Mouse (Mus musculus): ENCODE measurements around the gene Vps51. TPM values are rescaled to one million over a fixed set of nuclear protein-coding genes. Genes with fewer than 3 reads are reported as not detected.
A peak's percentile ranks its signal among the peaks of the same experiment; 100 is the strongest.

Gene Vps51
- polyA plus RNA-seq, 1 experiment from 2014 or later, result 75.0 TPM

DNA sequence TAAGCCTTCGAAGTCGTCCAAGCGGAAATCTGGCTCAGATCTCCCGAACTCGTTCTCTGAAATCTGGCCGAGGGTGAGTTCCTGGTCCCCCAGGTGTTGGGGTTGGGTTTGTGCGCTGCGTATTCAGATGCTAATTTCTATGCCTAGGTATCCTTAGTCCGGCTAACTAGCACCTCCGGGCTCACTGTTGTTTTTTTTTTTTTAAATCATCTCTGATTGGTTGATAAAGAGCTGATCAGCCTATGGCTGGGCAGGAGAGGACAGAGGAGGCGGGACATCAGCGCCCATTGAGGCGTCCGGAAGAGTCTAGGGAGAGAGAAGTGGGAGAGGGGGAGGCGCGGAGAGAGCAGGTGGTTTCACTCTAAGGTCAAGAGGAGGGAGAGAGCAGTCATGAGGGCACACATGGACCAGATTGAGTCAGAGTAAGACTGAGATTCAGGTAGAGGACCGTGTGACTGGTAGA lies 8.4 kb upstream of the Vps51 start:
- Histone ChIP-seq H3K9ac (ENCODE audit: low read depth, low read length) (peak overlapping the region; percentile 76), H3K27me3 (ENCODE audit: control insufficient read depth, insufficient read depth, low read length) (no peaks in the 10 kb centered on the region), H3K4me3 (ENCODE audit: low read length) (peak overlapping the region; percentile 71), H3K9me3 (ENCODE audit: control insufficient read depth, low read length) (no peaks in the 10 kb centered on the region), H3K27ac (ENCODE audit: low read depth, low read length) (no peak overlapping the region), H3K36me3 (ENCODE audit: control insufficient read depth, insufficient read depth, low read length) (peaks cover 56% of the 10 kb centered on the region), H3K4me2 (replicated peaks; ENCODE audit: low read depth, low read length) (peak overlapping the region; percentile 63), H3K4me1 (ENCODE audit: control insufficient read depth, insufficient read depth, low read length) (peaks cover 14% of the 10 kb centered on the region)
- 1% methylated on average over 17 of the region's 17 CpGs for WGBS
- peak; percentile 88 for ATAC-seq (ENCODE audit: low FRiP score, low TSS enrichment)

DNA sequence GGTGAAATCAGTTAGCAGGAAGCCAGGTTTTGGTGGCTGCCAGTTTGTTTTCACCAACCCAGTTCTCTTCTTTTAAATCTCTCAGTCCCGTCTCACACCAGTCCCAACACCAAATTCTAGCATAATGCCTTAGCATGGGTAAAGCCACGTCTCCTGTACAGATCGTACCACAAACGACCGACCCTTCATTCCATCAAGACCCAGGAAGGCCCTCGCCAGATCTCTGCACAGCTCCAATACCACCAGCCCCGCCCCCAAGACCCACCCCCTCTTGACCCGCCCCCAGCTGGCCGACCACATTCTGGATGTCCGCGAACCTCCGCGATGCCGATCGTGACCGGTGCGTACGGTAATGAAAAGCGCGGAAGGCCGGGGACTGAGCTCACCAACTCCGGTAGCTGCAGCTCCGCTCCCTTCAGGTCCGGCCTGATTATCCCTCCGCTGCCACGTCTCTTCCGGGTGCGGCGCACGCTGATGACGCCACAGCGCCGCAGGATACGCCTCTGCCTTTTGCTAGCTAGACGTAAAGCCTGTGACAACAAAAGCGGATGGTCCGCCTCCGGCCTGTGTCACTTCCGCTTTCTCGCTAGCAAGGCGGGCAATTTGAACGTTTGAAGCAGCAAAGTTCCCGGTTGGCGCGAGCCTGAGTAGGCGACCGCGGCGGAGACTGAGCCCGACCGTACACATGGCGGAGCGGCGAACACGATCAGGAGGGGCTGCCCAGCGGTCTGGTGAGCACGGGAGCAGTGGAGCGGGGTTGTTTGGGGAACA lies 7.6 kb upstream of the Vps51 start, which contains the start of the genes Zfpl1 and Cdca5:
TSS of gene Zfpl1 (minus strand) at position 479 of the 771 bp plus-strand sequence.
TSS of gene Cdca5 (plus strand) at position 506 of the 771 bp plus-strand sequence.
- H3K4me1 ChIP-seq (ENCODE audit: control insufficient read depth, insufficient read depth, low read length), result peaks cover 14% of the 10 kb centered on the region
- H3K9me3 ChIP-seq (ENCODE audit: control insufficient read depth, low read length), result no peaks in the 10 kb centered on the region
- H3K4me2 ChIP-seq (replicated peaks; ENCODE audit: low read depth, low read length), result peak within 1 kb of the TSS; percentile 90
- peak within 1 kb of the TSS; percentile 71 for H3K4me3 ChIP-seq (ENCODE audit: low read length)
- ATAC-seq (ENCODE audit: low FRiP score, low TSS enrichment), result peak; percentile 90
- H3K9ac ChIP-seq (ENCODE audit: low read depth, low read length), result peak within 1 kb of the TSS; percentile 76
- H3K27me3 ChIP-seq (ENCODE audit: control insufficient read depth, insufficient read depth, low read length), result no peaks in the 10 kb centered on the region
- peaks cover 54% of the 10 kb centered on the region for H3K36me3 ChIP-seq (ENCODE audit: control insufficient read depth, insufficient read depth, low read length)
- WGBS, result under 1% methylated on average over 58 of the region's 58 CpGs
- peak within 1 kb of the TSS; percentile 71 for H3K27ac ChIP-seq (ENCODE audit: low read depth, low read length)

DNA sequence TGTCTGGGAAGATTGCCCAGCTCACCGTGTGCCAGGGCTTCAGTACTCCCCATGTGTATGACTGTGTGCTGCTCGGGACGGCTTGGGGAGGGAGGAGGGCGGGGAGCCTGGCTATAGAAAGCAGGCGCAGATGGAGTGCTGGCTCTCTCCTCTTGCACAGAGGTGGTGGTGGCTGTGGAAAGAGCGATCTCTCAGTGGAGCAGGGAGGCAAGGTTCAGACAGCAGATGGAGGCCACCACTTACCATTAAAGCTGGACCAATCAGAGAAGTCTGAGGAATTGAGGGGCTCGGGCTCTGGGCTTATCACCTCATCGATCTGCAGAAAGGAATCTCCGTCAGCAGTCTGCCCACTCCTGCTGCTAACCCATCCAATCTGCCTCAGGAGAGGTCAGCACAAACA lies 5.1 kb upstream of the Vps51 start, which contains the start of gene Gm28374:
TSS of gene Gm28374 (minus strand) at position 101 of the 400 bp plus-strand sequence.
- H3K4me3 ChIP-seq (ENCODE audit: low read length), result no peak within 1 kb of the TSS
- H3K4me2 ChIP-seq (replicated peaks; ENCODE audit: low read depth, low read length), result no peak within 1 kb of the TSS
- H3K36me3 ChIP-seq (ENCODE audit: control insufficient read depth, insufficient read depth, low read length), result peaks cover 33% of the 10 kb centered on the region
- H3K27me3 ChIP-seq (ENCODE audit: control insufficient read depth, insufficient read depth, low read length), result no peaks in the 10 kb centered on the region
- H3K27ac ChIP-seq (ENCODE audit: low read depth, low read length), result no peak within 1 kb of the TSS
- no peak for ATAC-seq (ENCODE audit: low FRiP score, low TSS enrichment)
- H3K4me1 ChIP-seq (ENCODE audit: control insufficient read depth, insufficient read depth, low read length), result peaks cover 14% of the 10 kb centered on the region
- WGBS, result 90% methylated on average over 9 of the region's 9 CpGs
- H3K9me3 ChIP-seq (ENCODE audit: control insufficient read depth, low read length), result no peaks in the 10 kb centered on the region
- no peak within 1 kb of the TSS; the same call in 1 of the 2 replicates for H3K9ac ChIP-seq (ENCODE audit: low read depth, low read length)

DNA sequence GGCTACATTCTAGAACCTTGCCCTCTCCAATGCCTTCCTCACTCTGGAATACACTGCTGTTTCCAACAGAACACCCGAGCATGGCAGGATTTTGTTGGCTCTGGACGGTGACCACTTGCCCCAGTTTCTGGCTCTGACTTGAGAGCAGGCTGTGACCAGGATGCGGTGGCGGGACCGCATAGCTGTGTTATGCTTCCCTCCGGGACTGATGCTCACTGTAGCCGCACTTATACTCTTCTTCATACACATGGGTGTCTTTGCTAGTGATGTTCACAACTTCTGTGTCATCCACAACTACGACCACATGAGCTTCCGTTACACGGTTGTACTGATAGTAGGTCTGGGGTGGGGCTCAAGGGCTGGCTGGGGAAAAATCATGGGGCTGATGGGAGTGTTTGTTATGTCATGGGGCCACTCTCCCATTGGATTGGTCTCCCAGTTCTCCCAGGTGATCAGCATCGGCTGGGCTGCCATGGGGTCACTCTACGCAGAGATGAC lies 3.0 kb upstream of the Vps51 start, which contains the start of gene Tmem262:
TSS of gene Tmem262 (plus strand) at position 51 of the 498 bp plus-strand sequence.
- Histone ChIP-seq H3K4me3 (ENCODE audit: low read length) (no peak within 1 kb of the TSS), H3K36me3 (ENCODE audit: control insufficient read depth, insufficient read depth, low read length) (peaks cover 24% of the 10 kb centered on the region), H3K27ac (ENCODE audit: low read depth, low read length) (no peak within 1 kb of the TSS), H3K4me2 (replicated peaks; ENCODE audit: low read depth, low read length) (no peak within 1 kb of the TSS), H3K4me1 (ENCODE audit: control insufficient read depth, insufficient read depth, low read length) (peaks cover 17% of the 10 kb centered on the region), H3K9ac (ENCODE audit: low read depth, low read length) (no peak within 1 kb of the TSS), H3K27me3 (ENCODE audit: control insufficient read depth, insufficient read depth, low read length) (no peaks in the 10 kb centered on the region), H3K9me3 (ENCODE audit: control insufficient read depth, low read length) (no peaks in the 10 kb centered on the region)
- 92% methylated on average over 12 of the region's 12 CpGs for WGBS
- ATAC-seq (ENCODE audit: low FRiP score, low TSS enrichment), result no peak

DNA sequence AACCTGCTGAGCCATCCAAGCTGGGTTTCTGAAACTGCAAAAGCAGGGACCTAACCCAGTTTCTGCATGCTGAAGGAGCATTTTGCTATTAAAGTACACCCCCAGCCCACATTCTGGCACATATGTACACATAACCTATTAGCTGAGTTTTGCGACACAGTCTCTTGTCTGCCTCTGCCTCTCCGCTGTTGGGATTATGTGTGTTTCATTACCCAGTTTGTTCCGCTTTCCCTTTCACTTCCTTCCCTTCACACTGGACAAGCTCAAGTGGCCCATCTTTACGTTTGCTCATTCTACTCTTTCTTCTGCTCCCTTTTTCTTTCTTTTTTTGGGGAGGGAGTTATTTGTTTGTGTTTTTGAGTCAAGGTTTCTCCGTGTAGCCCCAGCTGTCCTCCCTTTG lies 3.1 kb downstream of the Vps51 start:
- H3K27me3 ChIP-seq (ENCODE audit: control insufficient read depth, insufficient read depth, low read length), result no peaks in the 10 kb centered on the region
- H3K4me3 ChIP-seq (ENCODE audit: low read length), result no peak overlapping the region
- no peak overlapping the region for H3K4me2 ChIP-seq (replicated peaks; ENCODE audit: low read depth, low read length)
- no peak overlapping the region for H3K27ac ChIP-seq (ENCODE audit: low read depth, low read length)
- WGBS, result 90% methylated on average over 5 of the region's 5 CpGs
- H3K36me3 ChIP-seq (ENCODE audit: control insufficient read depth, insufficient read depth, low read length), result peaks cover 43% of the 10 kb centered on the region
- no peaks in the 10 kb centered on the region for H3K9me3 ChIP-seq (ENCODE audit: control insufficient read depth, low read length)
- H3K9ac ChIP-seq (ENCODE audit: low read depth, low read length), result no peak overlapping the region
- ATAC-seq (ENCODE audit: low FRiP score, low TSS enrichment), result no peak
- H3K4me1 ChIP-seq (ENCODE audit: control insufficient read depth, insufficient read depth, low read length), result peaks cover 7% of the 10 kb centered on the region

DNA sequence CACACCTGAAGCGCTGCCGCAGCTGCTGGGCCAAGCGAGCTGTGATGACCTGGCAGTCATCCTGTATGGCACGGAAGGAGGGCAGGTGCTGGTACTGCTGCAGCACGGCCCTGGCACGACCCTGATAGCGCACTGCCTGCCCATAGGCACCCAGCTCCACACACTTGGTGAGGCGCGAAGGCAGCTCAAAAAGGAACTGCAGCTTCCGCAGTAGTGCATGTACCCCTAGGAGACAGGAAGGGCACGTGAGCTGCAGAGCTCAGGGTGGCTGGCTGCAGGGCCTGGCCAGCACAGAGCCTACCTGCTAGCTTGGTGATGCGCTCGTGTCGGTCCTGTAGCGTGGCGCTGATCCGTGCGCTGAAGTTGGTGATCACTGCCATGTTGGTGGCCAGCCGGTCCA lies 5.8 kb downstream of the Vps51 start:
- no peak for ATAC-seq (ENCODE audit: low FRiP score, low TSS enrichment)
- H3K27me3 ChIP-seq (ENCODE audit: control insufficient read depth, insufficient read depth, low read length), result no peaks in the 10 kb centered on the region
- H3K4me3 ChIP-seq (ENCODE audit: low read length), result no peak overlapping the region
- H3K9me3 ChIP-seq (ENCODE audit: control insufficient read depth, low read length), result no peaks in the 10 kb centered on the region
- 94% methylated on average over 19 of the region's 19 CpGs for WGBS
- no peak overlapping the region for H3K4me2 ChIP-seq (replicated peaks; ENCODE audit: low read depth, low read length)
- H3K36me3 ChIP-seq (ENCODE audit: control insufficient read depth, insufficient read depth, low read length), result peaks cover 46% of the 10 kb centered on the region
- H3K9ac ChIP-seq (ENCODE audit: low read depth, low read length), result no peak overlapping the region
- H3K4me1 ChIP-seq (ENCODE audit: control insufficient read depth, insufficient read depth, low read length), result peaks cover 19% of the 10 kb centered on the region
- H3K27ac ChIP-seq (ENCODE audit: low read depth, low read length), result no peak overlapping the region

DNA sequence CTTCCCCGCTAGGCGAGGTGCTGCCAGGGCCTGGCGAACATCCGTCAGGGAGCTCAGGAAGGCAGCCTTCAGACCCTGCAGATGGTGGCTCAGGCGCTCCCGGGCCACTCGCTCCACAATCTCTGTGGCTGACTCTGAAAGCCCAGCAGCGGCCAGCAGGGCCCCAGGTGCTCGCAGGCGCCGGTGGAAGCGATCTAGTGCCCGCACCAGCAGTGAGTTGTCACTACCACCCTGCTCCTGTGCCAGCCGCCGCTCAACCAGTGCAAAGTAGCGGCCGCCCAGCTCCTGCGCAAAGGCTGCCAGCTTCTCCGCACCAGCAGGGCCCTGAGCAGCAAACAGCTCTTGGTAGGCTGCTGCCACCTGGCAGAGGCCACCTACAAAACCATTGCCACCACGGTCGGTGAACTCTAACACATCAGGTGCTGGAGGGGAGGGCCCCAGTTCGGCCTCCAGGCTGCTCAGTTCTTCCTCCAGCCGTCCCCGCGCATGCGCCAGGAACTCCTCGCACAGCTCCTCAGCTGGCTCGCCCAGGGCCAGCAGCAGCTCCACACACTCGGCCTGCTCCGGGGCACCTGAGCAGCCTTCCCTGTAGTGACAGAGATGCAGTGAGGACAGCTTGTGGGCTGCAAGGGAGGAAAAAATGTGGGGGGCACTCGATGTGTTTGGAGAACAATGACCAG lies 6.3 kb downstream of the Vps51 start:
- Histone ChIP-seq H3K36me3 (ENCODE audit: control insufficient read depth, insufficient read depth, low read length) (peaks cover 46% of the 10 kb centered on the region), H3K27me3 (ENCODE audit: control insufficient read depth, insufficient read depth, low read length) (no peaks in the 10 kb centered on the region), H3K4me2 (replicated peaks; ENCODE audit: low read depth, low read length) (no peak overlapping the region), H3K4me1 (ENCODE audit: control insufficient read depth, insufficient read depth, low read length) (peaks cover 17% of the 10 kb centered on the region), H3K9ac (ENCODE audit: low read depth, low read length) (no peak overlapping the region), H3K4me3 (ENCODE audit: low read length) (no peak overlapping the region), H3K9me3 (ENCODE audit: control insufficient read depth, low read length) (no peaks in the 10 kb centered on the region), H3K27ac (ENCODE audit: low read depth, low read length) (no peak overlapping the region)
- ATAC-seq (ENCODE audit: low FRiP score, low TSS enrichment), result no peak
- WGBS, result 92% methylated on average over 31 of the region's 31 CpGs

DNA sequence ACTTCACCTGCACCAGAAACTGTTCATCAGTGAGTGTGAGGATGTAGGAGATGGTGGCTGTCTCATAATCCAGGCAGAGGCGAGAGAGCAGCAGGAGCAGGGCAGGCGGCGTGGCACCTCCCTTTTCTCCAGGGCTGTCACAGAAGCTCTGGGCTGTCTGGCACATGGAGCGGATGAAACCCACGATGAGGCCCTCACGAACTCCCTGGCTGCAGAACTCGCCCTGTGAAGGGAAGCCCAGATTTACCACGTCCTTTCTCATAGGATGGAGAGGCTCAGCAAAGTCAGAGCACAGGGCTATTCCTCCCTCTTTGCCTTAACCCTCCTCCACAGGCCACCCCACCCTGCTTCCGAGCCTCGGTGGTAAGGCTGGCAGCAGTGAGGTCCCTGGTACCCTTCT lies 7.2 kb downstream of the Vps51 start:
- WGBS, result 94% methylated on average over 10 of the region's 10 CpGs
- Histone ChIP-seq H3K27me3 (ENCODE audit: control insufficient read depth, insufficient read depth, low read length) (no peaks in the 10 kb centered on the region), H3K4me3 (ENCODE audit: low read length) (no peak overlapping the region), H3K9me3 (ENCODE audit: control insufficient read depth, low read length) (no peaks in the 10 kb centered on the region), H3K9ac (ENCODE audit: low read depth, low read length) (no peak overlapping the region), H3K4me1 (ENCODE audit: control insufficient read depth, insufficient read depth, low read length) (peaks cover 17% of the 10 kb centered on the region), H3K4me2 (replicated peaks; ENCODE audit: low read depth, low read length) (no peak overlapping the region), H3K36me3 (ENCODE audit: control insufficient read depth, insufficient read depth, low read length) (peaks cover 47% of the 10 kb centered on the region), H3K27ac (ENCODE audit: low read depth, low read length) (no peak overlapping the region)
- no peak for ATAC-seq (ENCODE audit: low FRiP score, low TSS enrichment)

All from kidney, embryonic 14.5 days (tissue).